Mouse (Mus musculus) C2C12 (cell line): ENCODE results near the gene Tjap1. TPM values are rescaled to one million over a fixed set of nuclear protein-coding genes. Genes with fewer than 3 reads are reported as not detected.

Experiments
- H3K27me3 ChIP-seq: one replicate; pipeline ENCODE4 v1.6.1; 2011; ENCODE audit not compliant: control insufficient read depth, insufficient read depth, insufficient read length
- H3K36me3 ChIP-seq: one replicate; pipeline ENCODE4 v1.6.1; 2011; ENCODE audit not compliant: control insufficient read depth, insufficient read depth
- H3K4me3 ChIP-seq: one replicate; pipeline ENCODE4 v1.5.1; 2011; ENCODE audit warnings: mild to moderate bottlenecking, control low read depth; ENCODE audit not compliant: poor library complexity, insufficient read depth, severe bottlenecking
- H3K79me2 ChIP-seq: one replicate; pipeline ENCODE4 v1.6.1; 2011; ENCODE audit not compliant: control insufficient read depth, insufficient read depth
- H3K79me3 ChIP-seq: one replicate; pipeline ENCODE4 v1.6.1; 2011; ENCODE audit warnings: low read depth, control low read depth
- H3ac ChIP-seq: one replicate; pipeline ENCODE3; 2011; ENCODE audit warnings: low read depth; ENCODE audit not compliant: control insufficient read depth, insufficient read length
- CEBPB ChIP-seq: IDR thresholded peaks from one replicate; pipeline ENCODE4 v1.6.1; 2011; ENCODE audit warnings: low read depth, mild to moderate bottlenecking, control low read depth, moderate library complexity
- CTCF ChIP-seq: IDR thresholded peaks from one replicate; pipeline ENCODE4 v1.5.1; 2011; ENCODE audit not compliant: control insufficient read depth, insufficient read depth, insufficient read length
- FOSL1 ChIP-seq: IDR thresholded peaks from one replicate; pipeline ENCODE4 v1.8.0; 2011; ENCODE audit warnings: mild to moderate bottlenecking, low read length; ENCODE audit not compliant: poor library complexity, insufficient read depth, severe bottlenecking
- MAX ChIP-seq: IDR thresholded peaks from one replicate; pipeline ENCODE4 v1.6.1; 2011; ENCODE audit warnings: mild to moderate bottlenecking, control low read depth
- MYOD1 ChIP-seq: IDR thresholded peaks from one replicate; pipeline ENCODE4 v1.6.1; 2011; ENCODE audit warnings: low read depth; ENCODE audit not compliant: control insufficient read depth, insufficient read length
- MYOG ChIP-seq: IDR thresholded peaks from one replicate; pipeline ENCODE4 v1.6.1; 2011; ENCODE audit not compliant: control insufficient read depth, insufficient read length; ENCODE audit errors: extremely low read depth
- USF1 ChIP-seq: IDR thresholded peaks from one replicate; pipeline ENCODE4 v1.6.1; 2011; ENCODE audit warnings: low read depth, mild to moderate bottlenecking, control low read depth, moderate library complexity
- polyA plus RNA-seq: library from polyadenylated mRNA; unstranded; fragments of >200 nt; fragmentation: generic; extraction: Trizol; gene quantifications from one replicate; pipeline ENCODE4 v1.2.1, GENCODE M21; 2012; ENCODE audit warnings: missing spikeins

The Tjap1 gene
- polyA plus RNA-seq, 1 experiment: 79.3 TPM

GRCm38 (mm10) chr17:46269771-46270534, 12.9 kb downstream of the Tjap1 start:
- H3K36me3 ChIP-seq: peaks cover 47% of the 10 kb centered on the region
- peaks cover 82% of the 10 kb centered on the region for H3K79me2 ChIP-seq
- no peaks in the 10 kb centered on the region for H3K27me3 ChIP-seq
- TF ChIP-seq MAX (no peak), FOSL1 (no peak), MYOD1 (peak; percentile 90)
- H3ac ChIP-seq: peak overlapping the region; percentile 12
- H3K79me3 ChIP-seq: peaks cover 61% of the 10 kb centered on the region
- H3K4me3 ChIP-seq: no peak overlapping the region

- Histone ChIP-seq H3K79me3 (peaks cover 65% of the 10 kb centered on the region), H3K79me2 (peaks cover 94% of the 10 kb centered on the region), H3K27me3 (no peaks in the 10 kb centered on the region), H3K36me3 (peaks cover 62% of the 10 kb centered on the region), H3K4me3 (no peak overlapping the region), H3ac (no peak overlapping the region)
- no peak for TF ChIP-seq FOSL1
- no peak for TF ChIP-seq CEBPB
- TF ChIP-seq MAX: no peak
- no peak for TF ChIP-seq MYOD1
- no peak for TF ChIP-seq MYOG
Measured at GRCm38 (mm10) chr17:46268026-46268720, 14.7 kb downstream of the Tjap1 start.

GRCm38 (mm10) chr17:46267511-46267910, 15.3 kb downstream of the Tjap1 start:
- Histone ChIP-seq H3ac (no peak overlapping the region), H3K4me3 (no peak overlapping the region), H3K27me3 (no peaks in the 10 kb centered on the region), H3K36me3 (peaks cover 67% of the 10 kb centered on the region), H3K79me2 (peaks cover 94% of the 10 kb centered on the region), H3K79me3 (peaks cover 59% of the 10 kb centered on the region)
- TF ChIP-seq MAX (no peak), MYOG (no peak), MYOD1 (no peak), CTCF (no peak), USF1 (no peak), CEBPB (no peak), FOSL1 (no peak)

GRCm38 (mm10) chr17:46266986-46267385, 15.8 kb downstream of the Tjap1 start:
- H3K79me3 ChIP-seq: peaks cover 56% of the 10 kb centered on the region
- no peak overlapping the region for H3K4me3 ChIP-seq
- H3K27me3 ChIP-seq: no peaks in the 10 kb centered on the region
- no peak for TF ChIP-seq MYOD1
- no peak for TF ChIP-seq USF1
- no peak for TF ChIP-seq CEBPB
- no peak for TF ChIP-seq FOSL1
- no peak for TF ChIP-seq MAX
- no peak for TF ChIP-seq CTCF
- TF ChIP-seq MYOG: no peak
- H3K79me2 ChIP-seq: peaks cover 90% of the 10 kb centered on the region
- peaks cover 72% of the 10 kb centered on the region for H3K36me3 ChIP-seq
- peak overlapping the region; percentile 20 for H3ac ChIP-seq

- peaks cover 47% of the 10 kb centered on the region for H3K79me3 ChIP-seq
- H3K27me3 ChIP-seq: no peaks in the 10 kb centered on the region
- peaks cover 81% of the 10 kb centered on the region for H3K79me2 ChIP-seq
- no peak overlapping the region for H3K4me3 ChIP-seq
- TF ChIP-seq FOSL1 (no peak), MYOG (no peak), CTCF (peak; percentile 67), MAX (peak; percentile 96), USF1 (no peak), CEBPB (no peak), MYOD1 (peak; percentile 14)
- H3ac ChIP-seq: peak overlapping the region; percentile 38
- peaks cover 74% of the 10 kb centered on the region for H3K36me3 ChIP-seq
Measured at GRCm38 (mm10) chr17:46265918-46266618, 16.8 kb downstream of the Tjap1 start.
